Mouse (Mus musculus): Measurements from ENCODE around the gene Fgd3.

Fgd3 gene

DNA sequence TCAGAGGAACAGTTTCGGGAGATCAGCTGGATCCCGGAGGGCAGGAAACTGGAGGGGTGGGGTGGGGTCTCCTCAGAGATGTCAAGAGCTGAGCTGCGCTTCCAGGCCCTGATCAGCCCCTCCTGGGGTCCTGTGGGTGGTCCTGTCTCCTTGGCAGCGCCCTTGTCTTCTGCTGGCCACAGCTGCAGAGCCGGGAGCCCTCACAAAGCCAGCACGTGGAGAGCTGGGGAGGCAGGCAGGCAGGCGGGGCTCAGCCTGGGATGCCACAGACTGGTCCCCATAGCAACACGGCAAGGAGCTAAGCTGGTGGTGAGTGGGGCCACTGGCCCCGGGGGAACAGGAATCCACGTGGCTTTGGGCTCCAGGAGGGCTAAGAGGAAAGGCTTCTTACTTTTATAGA lies at the start of gene Fgd3:
Gene Fgd3, minus strand, starts transcription at position 272 of the 400 bp plus-strand sequence.
- no peak for DNase-seq

DNA sequence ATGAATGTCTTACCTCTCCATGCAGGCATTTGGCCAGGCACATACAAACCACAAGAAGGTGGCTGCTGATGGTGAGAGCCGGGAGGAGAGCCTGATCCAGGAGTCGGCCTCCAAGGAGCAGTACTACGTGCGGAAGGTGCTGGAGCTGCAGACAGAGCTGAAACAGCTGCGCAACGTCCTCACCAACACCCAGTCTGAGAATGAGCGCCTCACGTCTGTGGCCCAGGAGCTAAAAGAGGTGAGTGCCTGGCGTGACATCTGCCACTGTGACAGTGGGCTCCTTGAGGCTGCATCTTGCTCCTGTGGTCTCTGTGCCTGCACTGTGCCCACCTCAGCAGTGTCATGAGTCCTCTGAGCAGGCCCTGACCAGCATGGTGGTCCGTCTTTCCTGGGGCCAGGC lies 49.3 kb upstream of the Fgd3 start:
- DNase-seq, result no peak

DNA sequence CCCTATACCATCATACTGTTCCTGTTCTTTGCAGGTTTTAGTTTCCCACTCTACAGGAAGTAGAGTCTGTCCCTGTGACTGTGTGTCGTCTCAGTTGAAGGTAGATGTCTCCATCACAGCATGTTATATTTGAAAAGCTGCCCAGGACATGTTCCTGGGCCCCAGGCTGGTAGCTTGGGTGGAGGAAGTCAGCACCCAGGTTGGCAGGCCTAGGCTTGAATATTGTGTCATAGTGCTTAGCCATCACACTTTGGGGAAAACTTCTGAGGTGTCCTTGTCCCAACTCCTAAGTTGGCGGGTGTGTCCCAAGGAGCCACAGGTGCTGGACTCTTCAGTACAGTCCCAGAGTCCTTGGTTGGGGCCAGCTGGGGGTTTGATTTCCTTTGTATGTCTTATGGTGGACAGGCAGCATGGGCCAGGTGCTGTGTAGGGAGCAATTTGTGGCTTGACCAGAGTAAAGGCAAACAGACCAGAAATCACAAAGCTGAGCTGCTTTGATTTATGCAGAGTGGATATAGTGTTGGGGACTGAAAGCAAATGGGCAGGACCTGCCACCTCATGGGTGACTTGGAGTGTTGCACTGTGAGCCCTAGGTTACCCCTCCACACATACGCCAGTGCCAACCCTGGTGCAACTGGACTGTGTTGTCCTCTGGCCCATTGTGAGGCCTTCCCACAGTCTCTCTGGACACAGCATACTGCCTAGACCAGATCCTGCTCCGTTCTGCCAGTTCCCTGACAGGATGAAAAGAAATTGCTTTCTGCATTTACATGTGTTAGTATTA lies 47.7 kb upstream of the Fgd3 start:
- DNase-seq, result no peak

DNA sequence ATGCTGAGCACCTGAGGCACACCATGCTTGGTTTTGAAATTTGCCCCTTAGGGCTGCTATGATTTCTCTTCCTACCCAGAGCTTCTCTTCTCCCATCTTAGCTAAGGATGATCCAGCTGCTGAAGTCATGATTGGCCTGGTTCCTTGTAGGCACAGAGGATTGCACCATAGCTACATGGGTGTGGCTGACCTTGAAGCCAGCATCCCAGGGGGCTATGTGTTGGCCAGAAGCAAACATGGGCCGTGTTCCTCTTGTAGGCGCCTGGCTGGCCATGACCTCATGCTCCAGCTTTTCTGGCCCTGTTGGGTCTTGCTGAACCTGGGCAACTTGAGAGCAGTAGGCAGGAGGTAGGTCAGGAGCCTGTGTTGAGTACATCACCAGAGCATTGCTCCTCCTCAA lies 44.6 kb upstream of the Fgd3 start:
- DNase-seq, result no peak

DNA sequence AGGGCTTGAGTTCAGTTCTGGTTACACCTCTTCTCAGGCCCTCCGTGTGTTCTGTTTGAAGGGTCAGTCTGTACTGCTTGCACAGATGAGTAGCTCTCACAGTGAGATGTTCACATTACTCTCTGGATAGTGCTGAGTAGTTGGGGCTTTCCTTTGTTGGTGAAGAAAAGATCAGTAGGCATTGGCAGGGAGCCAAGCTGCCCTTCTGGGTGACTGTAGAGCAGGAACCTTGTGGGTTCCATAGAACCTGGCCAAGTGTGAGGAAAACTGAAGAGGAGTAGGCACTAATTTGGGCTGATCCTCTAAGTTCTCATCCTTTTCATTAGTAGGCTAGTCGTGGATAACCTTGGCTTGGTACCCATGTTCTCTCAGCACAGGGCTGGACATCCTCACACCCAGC lies 42.7 kb upstream of the Fgd3 start:
- no peak for DNase-seq

DNA sequence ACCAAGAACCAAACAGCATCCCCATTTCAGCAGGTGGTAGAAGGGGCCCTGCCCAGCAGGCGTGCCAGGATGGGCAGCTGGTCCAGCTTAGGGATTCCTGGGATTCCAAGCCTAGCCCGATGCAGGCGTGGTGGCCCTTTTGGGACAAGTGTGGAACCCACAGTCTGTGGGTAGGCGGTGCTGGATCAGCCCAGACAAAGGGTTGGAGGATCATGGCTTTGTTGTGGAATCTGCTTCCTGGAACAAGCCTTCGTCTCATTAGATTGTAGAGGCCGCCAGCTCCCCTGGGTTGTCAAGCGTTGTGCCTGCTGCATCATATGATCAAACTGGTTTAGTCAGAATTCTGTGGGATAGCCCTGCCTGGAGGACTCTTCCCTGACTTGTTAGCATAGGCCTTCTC lies 42.3 kb upstream of the Fgd3 start:
- DNase-seq, result no peak

DNA sequence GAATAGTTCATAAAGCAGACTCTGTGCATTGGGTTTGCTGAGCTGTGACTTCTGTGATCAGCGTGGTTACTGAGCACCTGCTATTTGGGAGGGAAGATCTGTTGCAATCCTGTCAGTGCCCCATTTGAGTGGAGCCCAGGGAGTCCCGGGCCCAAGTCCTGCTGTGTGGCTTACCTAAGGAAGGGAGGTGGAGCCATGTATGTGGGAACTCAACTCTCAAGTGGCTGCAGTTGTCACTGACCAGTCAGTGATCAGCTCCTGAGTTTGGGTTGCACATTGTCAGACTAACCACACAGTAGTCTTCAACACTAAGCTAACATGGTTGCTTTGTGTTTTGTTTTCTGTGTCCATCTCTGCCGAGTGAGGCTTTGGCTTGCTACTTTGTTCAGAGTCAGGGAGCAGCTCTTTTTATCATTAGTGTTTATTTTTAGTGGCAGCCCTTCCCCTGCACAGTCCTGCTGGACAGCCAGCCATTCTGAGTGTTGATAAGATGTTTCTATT lies 40.8 kb upstream of the Fgd3 start:
- no peak for DNase-seq

DNA sequence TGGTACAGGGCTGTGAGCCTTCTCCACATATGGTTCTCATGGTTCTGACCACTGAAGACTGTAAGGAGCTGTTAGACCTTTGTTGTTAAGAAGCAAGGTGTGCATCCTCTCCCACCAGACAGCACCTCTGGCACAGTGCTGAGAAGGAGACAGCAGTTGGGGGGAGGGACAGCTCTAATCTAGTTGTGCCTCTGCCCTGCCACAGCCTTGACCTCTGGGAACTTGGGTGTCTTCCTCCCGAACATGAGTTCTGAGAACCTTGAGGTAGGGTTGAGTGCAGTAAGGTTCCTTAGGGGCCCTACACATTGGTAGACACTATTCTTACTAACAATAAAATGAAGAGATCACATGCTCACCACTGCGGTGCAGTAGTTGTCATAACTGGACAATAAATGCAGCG lies 38.1 kb upstream of the Fgd3 start:
- no peak for DNase-seq

DNA sequence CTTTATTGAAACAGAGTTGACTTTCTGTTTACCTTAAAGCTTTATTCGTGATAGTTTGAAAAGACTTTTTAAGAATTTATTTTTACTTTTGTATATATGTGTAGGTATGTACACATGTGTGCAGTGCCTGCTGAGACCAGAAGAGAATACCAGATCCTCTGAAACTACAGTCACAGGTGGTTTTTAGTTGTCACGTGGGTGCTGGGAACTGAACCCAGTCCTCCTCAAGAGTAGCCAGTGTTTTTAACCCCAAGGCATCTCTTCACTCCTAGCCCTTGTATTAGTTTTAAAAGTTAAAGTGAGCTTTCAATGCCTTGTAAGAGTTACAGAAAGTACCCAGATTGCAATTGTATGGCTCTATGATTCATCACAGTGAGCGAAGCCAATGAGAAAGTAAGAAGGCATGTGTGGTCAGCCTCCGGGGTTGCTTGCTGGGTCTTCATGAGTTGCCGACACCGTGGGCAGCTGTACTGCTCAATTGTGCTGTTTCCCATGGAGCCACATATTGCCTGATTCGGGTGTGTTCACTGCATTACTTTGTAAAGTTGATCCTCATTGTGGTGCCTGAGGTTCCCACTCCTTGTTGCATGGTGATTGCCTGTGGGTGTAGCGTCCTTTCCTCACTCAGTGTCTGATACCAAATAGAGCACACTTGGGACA lies 37.4 kb upstream of the Fgd3 start:
- no peak for DNase-seq

DNA sequence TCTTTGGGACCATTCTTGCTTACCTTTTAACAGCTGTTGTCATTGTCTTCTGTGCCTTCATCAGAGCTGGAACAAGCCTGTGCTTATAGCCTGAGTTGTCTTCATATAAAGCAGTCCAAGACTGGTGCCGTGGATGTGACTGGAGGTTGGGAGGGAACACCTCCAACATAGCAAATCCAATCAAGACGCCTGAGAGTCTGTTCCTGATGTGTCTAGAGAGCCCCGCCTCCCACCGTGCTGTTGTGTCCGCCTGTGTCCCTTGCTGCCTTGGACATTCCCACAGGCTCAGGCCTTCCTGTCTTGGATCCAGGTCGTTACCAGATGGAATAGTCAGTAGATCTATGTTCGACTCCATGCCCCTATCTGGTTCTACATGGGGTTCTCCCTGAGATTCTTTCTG lies 36.0 kb upstream of the Fgd3 start:
- DNase-seq, result no peak

DNA sequence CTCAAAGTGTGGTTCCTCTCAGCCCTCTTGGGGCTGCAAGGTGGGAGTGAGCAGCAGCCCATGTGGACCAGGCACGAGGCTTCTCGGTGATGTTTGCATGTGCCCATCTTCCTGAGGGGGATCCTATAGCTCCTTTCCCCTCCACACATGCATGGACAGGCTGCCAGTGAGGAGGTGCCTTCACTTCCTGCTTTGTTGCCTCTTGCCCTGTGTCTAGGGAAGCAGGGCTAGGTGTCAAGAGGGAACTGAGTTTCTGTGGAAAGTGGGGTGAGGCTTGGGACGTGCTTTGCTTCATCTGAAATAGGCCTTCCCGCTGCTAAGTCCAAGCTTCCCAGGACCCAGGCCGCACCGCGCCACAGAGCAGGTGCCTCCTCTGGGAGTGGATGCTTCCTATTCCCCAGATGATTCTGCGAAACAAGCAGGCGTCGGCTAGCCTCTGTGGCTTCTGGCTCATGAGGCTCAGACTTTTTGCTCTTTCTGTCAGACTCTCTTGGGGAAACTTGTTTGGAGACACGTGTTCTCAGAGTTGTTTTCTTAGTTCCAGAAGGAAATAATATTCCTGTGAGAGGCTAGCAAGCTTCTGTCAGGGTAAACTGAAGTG lies 35.5 kb upstream of the Fgd3 start:
- DNase-seq, result no peak

DNA sequence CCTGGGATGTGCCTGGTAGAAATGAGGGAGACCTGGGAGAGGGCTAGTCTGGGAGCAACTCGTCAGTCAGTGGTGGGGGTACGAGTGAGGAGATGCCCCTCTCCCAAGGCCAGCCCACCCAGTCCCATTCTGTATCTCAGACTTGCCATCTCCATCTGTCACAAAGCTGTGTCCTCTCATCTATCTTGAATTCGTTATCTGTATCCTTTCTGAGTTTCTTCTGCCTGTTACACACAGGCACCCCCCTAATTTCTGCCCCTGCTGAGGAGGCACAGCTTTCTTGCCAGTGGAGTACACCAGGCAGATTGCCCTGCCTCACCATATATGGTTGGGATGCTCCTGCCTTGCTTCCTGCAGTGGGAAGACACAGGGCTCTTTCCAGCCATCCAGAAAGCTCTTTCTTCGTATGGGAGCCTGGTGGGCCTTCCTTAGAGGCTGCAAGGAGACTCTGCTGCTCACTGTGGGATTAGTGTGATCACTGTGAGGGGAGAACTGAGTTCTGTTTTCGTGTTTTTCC lies 33.9 kb upstream of the Fgd3 start:
- DNase-seq, result no peak

DNA sequence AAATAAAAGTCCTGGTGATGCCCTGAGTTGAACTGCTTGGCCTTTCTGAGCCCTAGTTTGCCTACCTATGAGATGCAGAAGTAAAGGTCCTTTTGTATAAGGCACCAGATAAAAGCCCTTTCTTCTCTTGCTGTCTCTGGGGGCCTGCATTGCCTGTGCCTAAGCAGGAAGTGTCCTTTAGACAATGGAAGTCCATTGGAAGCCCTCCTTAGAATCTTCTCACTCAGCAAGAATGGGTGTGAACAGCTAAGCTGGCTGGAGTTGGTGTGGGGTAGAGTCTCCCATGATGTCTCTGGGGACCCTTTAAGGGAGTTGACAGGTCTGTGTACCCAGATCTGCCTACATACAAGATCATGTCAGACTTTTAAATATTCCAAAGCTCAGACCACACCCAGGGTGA lies 33.3 kb upstream of the Fgd3 start:
- no peak for DNase-seq

DNA sequence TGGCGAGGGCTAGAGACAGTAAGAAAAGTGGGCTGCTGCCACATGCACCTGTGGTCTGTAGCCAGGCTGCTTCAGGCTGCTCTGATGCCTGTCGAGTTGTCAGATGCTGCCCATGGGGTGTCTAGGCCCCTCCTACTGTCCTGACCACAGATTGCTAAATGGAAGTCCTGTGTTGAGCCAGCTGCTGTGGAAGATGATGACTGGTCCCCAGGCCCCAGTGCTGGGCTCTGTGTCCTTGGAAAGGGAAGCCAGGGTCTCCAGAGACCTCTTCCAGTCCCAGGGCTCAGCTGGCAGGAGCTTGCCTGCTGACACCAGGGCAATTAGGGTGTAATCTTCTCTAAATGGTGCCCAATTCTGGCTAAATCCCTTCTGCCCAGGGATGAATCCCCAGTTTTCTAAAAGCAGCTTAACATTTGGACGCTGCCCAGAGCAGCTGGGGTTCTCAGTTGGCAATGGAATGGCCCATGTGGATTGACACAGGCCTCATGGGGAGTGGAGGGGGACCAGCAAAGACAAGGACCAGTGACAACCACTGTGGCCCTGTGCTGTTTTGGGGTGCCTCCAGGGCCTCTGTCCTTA lies 32.6 kb upstream of the Fgd3 start:
- DNase-seq, result no peak

DNA sequence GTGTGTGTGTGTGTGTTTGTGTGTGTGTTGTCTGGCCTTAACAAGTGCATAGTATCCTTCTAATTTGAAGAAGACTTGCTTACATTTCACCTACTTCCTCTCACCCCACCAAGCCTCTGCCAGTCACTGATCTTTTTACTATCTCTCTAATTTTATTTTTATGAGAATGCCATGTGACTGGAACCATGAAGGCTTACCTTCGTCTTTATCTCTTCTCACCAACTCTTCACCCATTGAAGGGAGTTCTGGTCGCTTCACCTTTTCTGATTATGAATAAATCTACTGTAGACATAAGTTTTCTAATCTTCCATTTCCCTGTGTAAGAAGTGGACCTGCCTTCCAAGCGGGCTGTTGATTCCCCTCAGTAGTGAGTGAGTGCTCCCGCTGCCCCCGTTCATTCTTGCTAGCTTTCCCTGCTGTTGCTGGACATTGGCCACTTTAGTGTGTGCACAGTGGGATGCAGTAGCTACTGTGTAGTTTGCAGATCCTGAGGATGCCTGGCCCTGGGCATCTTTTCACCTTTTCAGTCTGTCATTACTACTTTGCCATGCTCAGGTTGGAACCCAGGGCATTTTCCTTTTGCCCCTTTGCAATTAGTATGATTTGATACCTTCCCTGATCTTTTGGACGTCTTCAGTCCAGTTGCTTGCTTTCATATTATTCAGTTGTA lies 29.9 kb upstream of the Fgd3 start:
- DNase-seq, result no peak

DNA sequence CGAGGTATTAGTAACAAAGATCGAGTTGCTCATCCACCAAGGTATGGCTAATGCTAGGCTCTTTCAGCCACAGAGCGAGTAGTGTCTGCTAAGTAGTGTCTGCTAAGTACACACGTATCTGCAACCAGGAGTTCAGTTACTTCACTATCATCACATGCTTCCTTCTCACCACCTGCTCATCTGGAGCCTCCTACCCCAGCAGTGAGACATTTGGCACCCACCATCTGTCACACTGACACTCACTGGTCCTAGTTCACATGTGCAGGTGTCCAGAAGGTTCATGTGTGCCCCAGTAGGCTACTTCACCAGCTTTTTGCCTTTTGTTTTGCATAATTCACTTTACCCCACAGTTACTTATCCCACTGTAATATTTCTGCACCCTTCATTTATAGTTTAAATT lies 29.2 kb upstream of the Fgd3 start:
- no peak for DNase-seq

DNA sequence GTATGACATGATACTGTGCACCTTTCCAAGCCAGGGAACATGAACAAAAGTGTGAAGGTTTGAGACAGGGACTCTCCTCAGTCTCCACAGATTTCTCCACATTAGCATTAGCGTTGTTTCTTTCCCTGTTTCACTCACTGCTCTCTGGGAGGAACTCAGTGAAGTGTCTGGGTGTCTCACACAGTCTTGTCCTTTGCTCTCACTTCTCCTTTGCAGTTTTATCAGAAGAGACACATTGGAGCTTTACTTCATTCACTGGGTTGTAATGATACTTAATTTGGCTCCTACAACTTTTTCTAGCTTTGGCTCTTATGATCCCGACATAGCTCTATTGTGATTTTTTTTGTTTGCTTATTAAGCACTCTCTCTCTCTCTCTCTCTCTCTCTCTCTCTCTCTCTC lies 28.4 kb upstream of the Fgd3 start:
- no peak for DNase-seq

DNA sequence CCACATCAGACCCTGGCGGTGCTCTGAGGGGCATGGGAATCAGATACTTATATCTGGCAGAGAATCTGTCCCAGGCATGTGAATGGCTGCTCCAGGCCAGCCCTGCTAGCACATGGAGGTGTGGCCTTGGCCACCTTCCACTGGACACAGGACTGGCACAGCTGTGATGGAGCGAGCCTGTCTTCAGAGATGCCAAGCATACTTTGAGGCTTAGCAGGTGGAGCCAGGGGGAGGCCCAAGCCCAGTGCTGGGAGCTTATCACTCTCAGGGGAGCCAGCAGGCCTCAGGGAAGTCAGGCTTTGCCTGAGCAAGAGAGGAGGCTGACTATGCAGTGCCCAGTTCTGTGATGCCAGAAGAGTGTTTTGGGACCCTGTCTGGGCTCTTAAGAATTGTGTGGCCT lies 25.4 kb upstream of the Fgd3 start:
- DNase-seq, result no peak

DNA sequence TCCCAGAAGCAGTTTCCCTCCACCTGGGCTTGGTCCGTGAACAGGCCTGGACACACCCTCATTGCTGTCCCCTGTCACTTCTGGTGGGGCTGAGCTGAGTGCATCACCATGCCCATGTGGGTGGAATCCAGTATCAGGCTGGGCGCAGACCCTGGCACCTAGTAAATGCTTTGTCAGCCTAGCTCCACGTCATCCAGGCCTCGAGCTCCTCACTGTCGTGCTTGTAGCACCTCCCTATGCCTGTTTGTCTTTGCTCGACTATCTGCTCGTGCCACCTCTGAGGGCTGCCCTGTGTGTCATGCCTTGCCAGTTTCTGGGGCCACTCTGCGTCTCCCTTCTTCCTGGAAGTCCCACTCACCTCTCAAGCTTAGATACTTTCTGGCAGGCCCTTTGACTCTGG lies 24.5 kb upstream of the Fgd3 start:
- DNase-seq, result no peak

DNA sequence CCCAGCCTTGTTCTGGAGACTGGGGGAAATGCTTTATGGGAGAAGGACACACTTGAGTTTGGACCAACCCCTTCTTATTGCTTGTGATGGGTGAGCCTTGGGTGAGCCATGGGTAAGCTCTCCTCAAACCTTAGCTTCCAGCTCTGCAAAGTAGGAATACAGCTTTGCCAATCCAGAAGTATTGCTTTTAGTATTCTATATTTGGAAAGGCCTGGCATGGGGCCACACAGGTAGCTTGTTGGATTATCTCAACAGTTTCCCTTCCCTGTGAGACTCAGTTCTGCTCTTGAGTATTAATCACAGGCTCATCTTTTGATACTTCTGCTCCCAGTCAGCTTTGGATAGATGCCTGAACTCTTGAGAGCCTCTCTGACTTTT lies 22.6 kb upstream of the Fgd3 start:
- DNase-seq, result no peak

DNA sequence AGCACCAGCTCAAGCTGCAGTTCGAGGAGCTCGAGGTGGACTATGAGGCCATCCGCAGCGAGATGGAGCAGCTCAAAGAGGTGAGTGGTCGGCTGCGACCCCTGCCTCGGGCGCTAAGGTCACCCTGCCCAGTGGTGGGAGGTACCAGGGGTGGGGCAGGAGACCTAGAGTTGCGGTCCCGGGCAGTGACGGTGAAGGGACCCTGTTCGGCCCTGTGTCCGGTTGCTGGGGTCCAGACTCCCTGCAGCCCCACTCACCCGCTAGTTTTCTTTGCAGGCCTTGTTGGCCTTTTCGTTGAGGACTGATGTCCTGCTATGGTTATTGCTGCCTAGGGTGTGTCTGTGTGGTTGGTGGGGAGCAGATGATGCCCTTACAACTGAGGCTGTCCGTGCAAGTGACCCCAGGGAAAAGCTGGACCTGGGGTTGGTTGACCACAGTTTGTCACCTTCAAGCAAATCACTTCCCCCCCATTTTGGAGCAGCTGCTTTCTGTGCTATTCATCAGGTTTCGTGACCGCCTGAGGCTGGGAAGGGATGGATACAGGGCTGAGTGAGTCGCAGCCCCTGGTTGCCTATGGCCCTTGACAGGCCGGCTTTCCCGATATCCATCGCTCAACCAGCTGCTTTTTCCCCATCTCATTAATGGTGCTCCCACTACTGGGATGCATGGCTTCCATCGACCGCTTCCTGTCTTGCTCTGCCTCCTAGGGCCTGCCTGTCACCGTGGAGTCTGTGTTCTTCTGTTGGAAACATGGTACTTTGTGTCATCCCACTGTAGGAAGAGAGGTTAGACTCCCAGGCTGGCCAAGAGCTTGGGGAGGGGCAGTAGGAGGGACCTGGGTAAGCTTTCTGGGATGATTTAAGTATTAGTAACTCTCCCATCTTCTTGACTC lies 22.0 kb upstream of the Fgd3 start:
- DNase-seq, result no peak
